Mouse (Mus musculus): ENCODE measurements around the gene Morn3.
A peak's percentile ranks its signal among the peaks of the same experiment; 100 is the strongest.

Morn3 gene

GRCm38 (mm10) chr5:122990411-122991160 lies 56.2 kb downstream of the Morn3 start:
- DNase-seq = peak; percentile 30 to 50

- peak in 1 of 2 experiments; percentile 67 for DNase-seq
These were observed 57.1 kb downstream of the Morn3 start, which contains the start of gene Kdm2b for GRCm38 (mm10) chr5:122989551-122990330. Gene Kdm2b, minus strand, starts transcription at chr5:122989823.

- DNase-seq = peak; percentile 86 to 87
These were observed 57.8 kb downstream of the Morn3 start for GRCm38 (mm10) chr5:122989001-122989525.

- DNase-seq = peak; percentile 68 to 69
These were observed 58.6 kb downstream of the Morn3 start for GRCm38 (mm10) chr5:122988021-122988751.

- peak; percentile 62 for DNase-seq
These were observed 59.4 kb downstream of the Morn3 start for GRCm38 (mm10) chr5:122987211-122988020.

GRCm38 (mm10) chr5:122986091-122986493 lies 60.7 kb downstream of the Morn3 start:
- no peak for DNase-seq
